Mouse (Mus musculus): ENCODE data around the gene Pet117. TPM values are rescaled to one million over a fixed set of nuclear protein-coding genes. Genes with fewer than 3 reads are reported as not detected.
"Not testable (repeated sequence)": the region's sequence is repeated elsewhere in the genome, so short reads cannot be mapped to it uniquely, and the experiment has no call there.

Gene Pet117
- 1 to 10 TPM; 2.1 to 8.4 (median 5.7) TPM for total RNA-seq (2022)

- peak; percentile 94 to 95 for DNase-seq (ENCODE audit: low spot score in 2 of 2)
Observed at GRCm38 (mm10) chr2:144368400-144369019, at the start of gene Pet117, which contains the start of gene Kat14. Pet117 (plus strand) TSS chr2:144368996. Kat14 (plus strand) TSS chr2:144368983.

GRCm38 (mm10) chr2:144324218-144324617 lies 44.6 kb upstream of the Pet117 start:
- DNase-seq (ENCODE audit: low spot score in 2 of 2): no peak

GRCm38 (mm10) chr2:144329451-144329850 lies 39.3 kb upstream of the Pet117 start:
- DNase-seq (ENCODE audit: low spot score in 2 of 2): no peak

GRCm38 (mm10) chr2:144329937-144330336 lies 38.9 kb upstream of the Pet117 start:
- DNase-seq (ENCODE audit: low spot score in 2 of 2): no peak

- DNase-seq (ENCODE audit: low spot score in 2 of 2): no peak
Observed at GRCm38 (mm10) chr2:144330352-144330959, 38.3 kb upstream of the Pet117 start.

GRCm38 (mm10) chr2:144330960-144331371 lies 37.8 kb upstream of the Pet117 start:
- DNase-seq (ENCODE audit: low spot score in 2 of 2): no peak

- DNase-seq (ENCODE audit: low spot score in 2 of 2): no peak
Observed at GRCm38 (mm10) chr2:144331401-144332302, 37.1 kb upstream of the Pet117 start, which contains the start of gene Ovol2. Ovol2 (minus strand) TSS chr2:144332146.

- no peak for DNase-seq (ENCODE audit: low spot score in 2 of 2)
Observed at GRCm38 (mm10) chr2:144332486-144332885, 36.3 kb upstream of the Pet117 start.

- DNase-seq (ENCODE audit: low spot score in 2 of 2): no peak
Observed at GRCm38 (mm10) chr2:144333138-144333842, 35.5 kb upstream of the Pet117 start.

- no peak for DNase-seq (ENCODE audit: low spot score in 2 of 2)
Observed at GRCm38 (mm10) chr2:144337230-144337629, 31.6 kb upstream of the Pet117 start.

GRCm38 (mm10) chr2:144337701-144338100 lies 31.1 kb upstream of the Pet117 start:
- no peak for DNase-seq (ENCODE audit: low spot score in 2 of 2)

GRCm38 (mm10) chr2:144338149-144338548 lies 30.6 kb upstream of the Pet117 start:
- not testable (repeated sequence) for DNase-seq (ENCODE audit: low spot score in 2 of 2)

GRCm38 (mm10) chr2:144343158-144343557 lies 25.6 kb upstream of the Pet117 start:
- DNase-seq (ENCODE audit: low spot score in 2 of 2): no peak

- no peak for DNase-seq (ENCODE audit: low spot score in 2 of 2)
Observed at GRCm38 (mm10) chr2:144348525-144348924, 20.3 kb upstream of the Pet117 start.

GRCm38 (mm10) chr2:144352843-144353242 lies 16.0 kb upstream of the Pet117 start:
- no peak for DNase-seq (ENCODE audit: low spot score in 2 of 2)

- DNase-seq (ENCODE audit: low spot score in 2 of 2): no peak
Observed at GRCm38 (mm10) chr2:144369020-144369421, 225 bp downstream of the Pet117 start.

GRCm38 (mm10) chr2:144369511-144369910 lies 715 bp downstream of the Pet117 start:
- no peak for DNase-seq (ENCODE audit: low spot score in 2 of 2)

GRCm38 (mm10) chr2:144371566-144371965 lies 2.8 kb downstream of the Pet117 start:
- DNase-seq (ENCODE audit: low spot score in 2 of 2): no peak

GRCm38 (mm10) chr2:144373063-144373462 lies 4.3 kb downstream of the Pet117 start:
- DNase-seq (ENCODE audit: low spot score in 2 of 2): no peak

GRCm38 (mm10) chr2:144375063-144375703 lies 6.4 kb downstream of the Pet117 start:
- no peak for DNase-seq (ENCODE audit: low spot score in 2 of 2)

GRCm38 (mm10) chr2:144381293-144381692 lies 12.5 kb downstream of the Pet117 start:
- no peak for DNase-seq (ENCODE audit: low spot score in 2 of 2)

Data from gastrocnemius, adult 8-10 months (tissue).